ENCODE assay signal across 8 mouse cellular contexts in the genomic region with DNA sequence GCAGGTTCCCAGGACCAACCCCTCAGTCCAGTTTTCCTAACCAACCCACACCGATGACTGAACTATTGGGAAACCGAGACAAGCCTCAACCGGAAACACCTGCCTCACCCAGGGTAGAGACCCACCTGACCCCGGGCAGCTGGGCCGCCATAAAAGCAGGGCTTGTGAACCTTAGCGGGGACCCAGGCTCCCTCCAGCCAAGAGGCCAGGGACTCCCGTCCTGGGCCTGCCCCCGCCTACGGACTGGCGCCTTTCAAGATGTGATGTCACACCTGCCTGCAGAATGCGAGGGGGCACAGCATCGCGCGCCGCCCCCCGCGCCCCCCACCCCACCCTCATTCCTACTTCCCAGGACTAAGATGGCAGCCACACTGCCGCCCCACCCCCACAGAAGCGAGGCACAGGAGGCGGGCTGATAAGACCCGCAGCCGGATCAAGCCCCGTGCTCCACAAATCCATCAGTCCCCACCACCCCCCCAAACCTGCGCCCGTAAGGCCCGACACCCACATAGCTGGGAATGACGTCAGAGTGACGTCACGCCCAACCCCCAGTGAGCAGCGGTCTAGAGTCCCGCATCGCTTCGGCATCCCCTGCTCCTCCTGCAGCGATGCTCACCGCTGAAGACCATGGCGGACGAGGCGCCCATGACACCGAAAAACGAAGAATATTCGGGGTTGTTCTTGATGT. TPM values are rescaled to one million over a fixed set of nuclear protein-coding genes. Genes with fewer than 3 reads are reported as not detected.
A peak's percentile ranks its signal among the peaks of the same experiment; 100 is the strongest.
DNase-seq lines count a peak whose midpoint lies in the region; ATAC-seq and TF ChIP-seq lines count a peak whose summit lies in the region.

No protein-coding gene starts in this region.

- peaks cover 26% of the 10 kb centered on the region for H3K79me2 ChIP-seq in CH12.LX (replicated peaks; ENCODE audit: control insufficient read depth, extremely low read depth, insufficient read depth, poor library complexity, severe bottlenecking)

- under 1% methylated on average over 40 of the region's 41 CpGs for WGBS in heart, embryonic 12.5 days
- under 1% methylated on average over 40 of the region's 41 CpGs for WGBS in kidney, postnatal 0 days
- under 1% methylated on average over 41 of the region's 41 CpGs for WGBS in liver, embryonic 16.5 days (ENCODE audit: insufficient replicate concordance)
- WGBS in neural tube, embryonic 12.5 days, result 1% methylated on average over 40 of the region's 41 CpGs

- H3K9ac ChIP-seq in CH12.LX (ENCODE audit: insufficient read depth, low read depth), result peak overlapping the region; percentile 83
- H3K9ac ChIP-seq in heart, embryonic 12.5 days, result peak overlapping the region; percentile 83
- peak overlapping the region; percentile 87 for H3K9ac ChIP-seq in kidney, postnatal 0 days (ENCODE audit: low read depth, low read length)
- peak overlapping the region; percentile 95 for H3K9ac ChIP-seq in liver, embryonic 16.5 days (ENCODE audit: low read depth, low read length)
- peak overlapping the region; percentile 86 for H3K9ac ChIP-seq in neural tube, embryonic 12.5 days

- peaks cover 17 to 59% of the 10 kb centered on the region in 2 experiments for H3K4me1 ChIP-seq in CH12.LX (ENCODE audit: control insufficient read depth in 1 of 2, insufficient read depth in 2 of 2)
- peaks cover 68% of the 10 kb centered on the region for H3K4me1 ChIP-seq in erythroblast, embryonic 14.5 days (ENCODE audit: control insufficient read depth)
- H3K4me1 ChIP-seq in heart, embryonic 12.5 days (replicated peaks), result peaks cover 34% of the 10 kb centered on the region
- peaks cover 6% of the 10 kb centered on the region for H3K4me1 ChIP-seq in kidney, postnatal 0 days (replicated peaks; ENCODE audit: insufficient read depth, low read length)
- H3K4me1 ChIP-seq in liver, embryonic 16.5 days (ENCODE audit: control insufficient read depth, low read depth, low read length), result peaks cover 32% of the 10 kb centered on the region
- peaks cover 20% of the 10 kb centered on the region for H3K4me1 ChIP-seq in neural tube, embryonic 12.5 days

- no peaks in the 10 kb centered on the region for H3K9me3 ChIP-seq in CH12.LX (replicated peaks; ENCODE audit: low read length)
- H3K9me3 ChIP-seq in erythroblast, embryonic 14.5 days (ENCODE audit: control insufficient read depth, low read length), result no peaks in the 10 kb centered on the region
- no peaks in the 10 kb centered on the region for H3K9me3 ChIP-seq in heart, embryonic 12.5 days (replicated peaks)
- H3K9me3 ChIP-seq in kidney, postnatal 0 days (replicated peaks; ENCODE audit: low read length), result no peaks in the 10 kb centered on the region
- no peaks in the 10 kb centered on the region for H3K9me3 ChIP-seq in liver, embryonic 16.5 days (replicated peaks; ENCODE audit: control insufficient read depth, low read length)
- H3K9me3 ChIP-seq in neural tube, embryonic 12.5 days, result no peaks in the 10 kb centered on the region

- no peak for TF ChIP-seq POLR2A in CH12.LX (IDR thresholded peaks at IDR 0.05; ENCODE audit: low read depth, low read length)
- TF ChIP-seq POLR2A in brain, embryonic 14.5 days (IDR thresholded peaks at IDR 0.05; ENCODE audit: borderline replicate concordance, extremely low read depth, insufficient read depth, insufficient read length, poor library complexity, severe bottlenecking), result no peak

- no peaks in the 10 kb centered on the region for H3K27me3 ChIP-seq in CH12.LX (replicated peaks)
- no peaks in the 10 kb centered on the region for H3K27me3 ChIP-seq in erythroblast, embryonic 14.5 days (ENCODE audit: control insufficient read depth)
- no peaks in the 10 kb centered on the region for H3K27me3 ChIP-seq in heart, embryonic 12.5 days (replicated peaks)
- no peaks in the 10 kb centered on the region for H3K27me3 ChIP-seq in kidney, postnatal 0 days (ENCODE audit: insufficient read depth, low read length)
- no peaks in the 10 kb centered on the region for H3K27me3 ChIP-seq in liver, embryonic 16.5 days (ENCODE audit: control insufficient read depth, insufficient read depth, low read depth, low read length)
- H3K27me3 ChIP-seq in neural tube, embryonic 12.5 days (replicated peaks), result no peaks in the 10 kb centered on the region

- DNase-seq in CH12.LX (ENCODE audit: extremely low read depth), result peak; percentile 50
- DNase-seq in brain, embryonic 14.5 days (ENCODE audit: low read depth), result peak; percentile 90
- peak; percentile 62 for DNase-seq in kidney, postnatal 0 days (ENCODE audit: low spot score)
- peak; percentile 84 for DNase-seq in testis, postnatal 10 days (ENCODE audit: low spot score)

- dilution Hi-C loops in CH12.LX (cut with MboI; ENCODE audit: extremely low pct_ligation_motif_present, extremely low pct_unique_long_range_greater_than_20kb, low sequenced_read_pairs), result no loop called here

- peak overlapping the region; percentile 78 to 96 (median 84) for H3K4me3 ChIP-seq in CH12.LX (replicated peaks in 1 of 3; ENCODE audit: low read depth in 2 of 3, low read length in 2 of 3, poor library complexity in 1 of 3)
- peak overlapping the region; percentile 72 for H3K4me3 ChIP-seq in erythroblast, embryonic 14.5 days (replicated peaks)
- H3K4me3 ChIP-seq in heart, embryonic 12.5 days, result peak overlapping the region; percentile 69
- H3K4me3 ChIP-seq in kidney, postnatal 0 days (replicated peaks; ENCODE audit: low read depth, low read length), result peak overlapping the region; percentile 54
- peak overlapping the region; percentile 95 for H3K4me3 ChIP-seq in liver, embryonic 16.5 days (ENCODE audit: low read depth, low read length)
- peak overlapping the region; percentile 90 for H3K4me3 ChIP-seq in neural tube, embryonic 12.5 days

- peak; percentile 78 for ATAC-seq in heart, embryonic 12.5 days (ENCODE audit: insufficient number of reproducible peaks, low FRiP score)
- peak; percentile 43 for ATAC-seq in kidney, postnatal 0 days (replicated peaks; ENCODE audit: low FRiP score, low read depth)
- peak; percentile 43 for ATAC-seq in liver, embryonic 16.5 days (ENCODE audit: low read depth)
- peak; percentile 72 for ATAC-seq in neural tube, embryonic 12.5 days (ENCODE audit: low FRiP score, low read depth)

- peak overlapping the region; percentile 87 for H3K27ac ChIP-seq in CH12.LX (ENCODE audit: insufficient read depth, low read depth)
- peak overlapping the region; percentile 95 for H3K27ac ChIP-seq in heart, embryonic 12.5 days (ENCODE audit: poor library complexity, severe bottlenecking)
- peak overlapping the region; percentile 92 for H3K27ac ChIP-seq in kidney, postnatal 0 days
- peak overlapping the region; percentile 96 for H3K27ac ChIP-seq in liver, embryonic 16.5 days (ENCODE audit: low read length)
- peak overlapping the region; percentile 86 for H3K27ac ChIP-seq in neural tube, embryonic 12.5 days

- in situ Hi-C loops in CH12.LX (cut with MboI; ENCODE audit: low pct_ligation_motif_present, low pct_unique_long_range_greater_than_20kb, low sequenced_read_pairs), result loop anchor here (5.0 kb wide), 1 partner anchor 129 kb away; no protein-coding TSS in a partner anchor

- peak overlapping the region; percentile 75 for H3K4me2 ChIP-seq in CH12.LX (ENCODE audit: insufficient read depth, low read depth, poor library complexity, severe bottlenecking)
- peak overlapping the region; percentile 84 for H3K4me2 ChIP-seq in heart, embryonic 12.5 days
- peak overlapping the region; percentile 74 for H3K4me2 ChIP-seq in kidney, postnatal 0 days (ENCODE audit: low read length)
- H3K4me2 ChIP-seq in liver, embryonic 16.5 days (ENCODE audit: low read depth, low read length), result peak overlapping the region; percentile 76
- H3K4me2 ChIP-seq in neural tube, embryonic 12.5 days (replicated peaks), result peak overlapping the region; percentile 94

- no peak for TF ChIP-seq RAD21 in CH12.LX (IDR thresholded peaks at IDR 0.05; ENCODE audit: low read depth, low read length)

- no peak for TF ChIP-seq CTCF in CH12.LX (conservative IDR thresholded peaks at IDR 0.05 in 1 of 2, IDR thresholded peaks at IDR 0.05 in 1 of 2; ENCODE audit: low read depth in 2 of 2, low read length in 2 of 2)
- TF ChIP-seq CTCF in brain, embryonic 14.5 days (IDR thresholded peaks at IDR 0.05; ENCODE audit: borderline replicate concordance, extremely low read depth, insufficient read depth, insufficient read length), result no peak
- no peak for TF ChIP-seq CTCF in kidney, postnatal 0 days (IDR thresholded peaks at IDR 0.05; ENCODE audit: low read depth)

- peaks cover 27 to 33% of the 10 kb centered on the region in 2 experiments for H3K36me3 ChIP-seq in CH12.LX (replicated peaks in 1 of 2; ENCODE audit: control insufficient read depth in 1 of 2, insufficient read depth in 1 of 2, low read length in 1 of 2)
- H3K36me3 ChIP-seq in erythroblast, embryonic 14.5 days (ENCODE audit: control insufficient read depth), result peaks cover 42% of the 10 kb centered on the region
- peaks cover 30% of the 10 kb centered on the region for H3K36me3 ChIP-seq in heart, embryonic 12.5 days
- peaks cover 4% of the 10 kb centered on the region; the same call in 1 of the 2 replicates for H3K36me3 ChIP-seq in kidney, postnatal 0 days (ENCODE audit: insufficient read depth, low read length)
- H3K36me3 ChIP-seq in liver, embryonic 16.5 days (ENCODE audit: control insufficient read depth, insufficient read depth), result peaks cover 16% of the 10 kb centered on the region
- H3K36me3 ChIP-seq in neural tube, embryonic 12.5 days, result peaks cover 17% of the 10 kb centered on the region

- TF ChIP-seq EP300 in CH12.LX (IDR thresholded peaks at IDR 0.05; ENCODE audit: low read length), result no peak

RNA-seq across cellular contexts. Expression of a gene that starts 0.8 kb away (rescaled TPM):
- total RNA-seq in CH12.LX (2012; rRNA removed) (79.4 and 83.2 TPM in 2 replicates), CH12.LX (2014; rRNA removed) (41.8 and 49.1 TPM in 2 replicates)
- polyA plus RNA-seq in CH12.LX (2012; ENCODE audit: insufficient read length, low read depth), result 317 and 407 TPM in 2 replicates
- polyA plus RNA-seq in brain, embryonic 14.5 days (2012; rRNA removed), result 1,361 and 1,487 TPM in 2 replicates
- 65.8 and 80.2 TPM in 2 replicates for polyA plus RNA-seq in erythroblast, embryonic 14.5 days (2012)
- polyA plus RNA-seq in heart, embryonic 12.5 days (2016; fragmentation: Nextera tagmentation; extraction: Ambion mirVana), result 534 and 535 TPM in 2 replicates
- 974 and 1,011 TPM in 2 replicates for polyA plus RNA-seq in kidney, postnatal 0 days (2015; fragmentation: Nextera tagmentation; extraction: Ambion mirVana)
- 352 and 382 TPM in 2 replicates for polyA plus RNA-seq in liver, embryonic 16.5 days (2015; fragmentation: Nextera tagmentation; extraction: Ambion mirVana)
- polyA plus RNA-seq in neural tube, embryonic 12.5 days (2016; fragmentation: Nextera tagmentation; extraction: Ambion mirVana), result 671 and 684 TPM in 2 replicates

RNA-seq across cellular contexts. Expression of a gene that starts 5.2 kb away (rescaled TPM):
- 0.59 and 0.64 TPM in 2 replicates for total RNA-seq in CH12.LX (2012; rRNA removed)
- not detected in 2 replicates for total RNA-seq in CH12.LX (2014; rRNA removed)
- polyA plus RNA-seq in CH12.LX (2012; ENCODE audit: insufficient read length, low read depth), result not detected in 2 replicates
- polyA plus RNA-seq in brain, embryonic 14.5 days (2012; rRNA removed), result 37.2 and 40.7 TPM in 2 replicates
- polyA plus RNA-seq in erythroblast, embryonic 14.5 days (2012), result 7.0 and 9.1 TPM in 2 replicates
- 28.1 and 28.8 TPM in 2 replicates for polyA plus RNA-seq in heart, embryonic 12.5 days (2016; fragmentation: Nextera tagmentation; extraction: Ambion mirVana)
- 47.9 and 52.5 TPM in 2 replicates for polyA plus RNA-seq in kidney, postnatal 0 days (2015; fragmentation: Nextera tagmentation; extraction: Ambion mirVana)
- 20.7 and 25.0 TPM in 2 replicates for polyA plus RNA-seq in liver, embryonic 16.5 days (2015; fragmentation: Nextera tagmentation; extraction: Ambion mirVana)
- polyA plus RNA-seq in neural tube, embryonic 12.5 days (2016; fragmentation: Nextera tagmentation; extraction: Ambion mirVana), result 36.0 and 41.2 TPM in 2 replicates

RNA-seq across cellular contexts. Expression of a gene that starts 18.0 kb away (rescaled TPM):
- total RNA-seq in CH12.LX (2012; rRNA removed) (15.3 and 15.9 TPM in 2 replicates), CH12.LX (2014; rRNA removed) (16.7 and 17.0 TPM in 2 replicates)
- 9.6 and 12.2 TPM in 2 replicates for polyA plus RNA-seq in CH12.LX (2012; ENCODE audit: insufficient read length, low read depth)
- polyA plus RNA-seq in brain, embryonic 14.5 days (2012; rRNA removed), result 28.2 and 37.3 TPM in 2 replicates
- 3.3 and 3.7 TPM in 2 replicates for polyA plus RNA-seq in erythroblast, embryonic 14.5 days (2012)
- 46.9 and 48.6 TPM in 2 replicates for polyA plus RNA-seq in heart, embryonic 12.5 days (2016; fragmentation: Nextera tagmentation; extraction: Ambion mirVana)
- polyA plus RNA-seq in kidney, postnatal 0 days (2015; fragmentation: Nextera tagmentation; extraction: Ambion mirVana), result 28.7 and 29.4 TPM in 2 replicates
- 24.3 and 24.4 TPM in 2 replicates for polyA plus RNA-seq in liver, embryonic 16.5 days (2015; fragmentation: Nextera tagmentation; extraction: Ambion mirVana)
- 53.4 and 58.4 TPM in 2 replicates for polyA plus RNA-seq in neural tube, embryonic 12.5 days (2016; fragmentation: Nextera tagmentation; extraction: Ambion mirVana)

RNA-seq across cellular contexts. Expression of a gene that starts 36.6 kb away (rescaled TPM):
- total RNA-seq in CH12.LX (2012; rRNA removed), result 4.2 and 4.8 TPM in 2 replicates
- total RNA-seq in CH12.LX (2014; rRNA removed), result 3.5 and 4.5 TPM in 2 replicates
- polyA plus RNA-seq in CH12.LX (2012; ENCODE audit: insufficient read length, low read depth), result 5.8 and 6.6 TPM in 2 replicates
- 74.3 and 84.7 TPM in 2 replicates for polyA plus RNA-seq in brain, embryonic 14.5 days (2012; rRNA removed)
- polyA plus RNA-seq in erythroblast, embryonic 14.5 days (2012), result 0.44 and 0.61 TPM in 2 replicates
- 5.1 and 5.3 TPM in 2 replicates for polyA plus RNA-seq in heart, embryonic 12.5 days (2016; fragmentation: Nextera tagmentation; extraction: Ambion mirVana)
- polyA plus RNA-seq in kidney, postnatal 0 days (2015; fragmentation: Nextera tagmentation; extraction: Ambion mirVana), result 2.3 and 2.5 TPM in 2 replicates
- 7.0 and 7.4 TPM in 2 replicates for polyA plus RNA-seq in liver, embryonic 16.5 days (2015; fragmentation: Nextera tagmentation; extraction: Ambion mirVana)
- 12.4 and 13.0 TPM in 2 replicates for polyA plus RNA-seq in neural tube, embryonic 12.5 days (2016; fragmentation: Nextera tagmentation; extraction: Ambion mirVana)

RNA-seq across cellular contexts. Expression of a gene that starts 40.6 kb away (rescaled TPM):
- total RNA-seq in CH12.LX (2012; rRNA removed), result 0.08 TPM in 2 replicates
- not detected in 2 replicates for total RNA-seq in CH12.LX (2014; rRNA removed)
- polyA plus RNA-seq in CH12.LX (2012; ENCODE audit: insufficient read length, low read depth), result 0.10 TPM in 1 of 2 replicates, not detected in the other
- 8.0 and 10.2 TPM in 2 replicates for polyA plus RNA-seq in brain, embryonic 14.5 days (2012; rRNA removed)
- 0.36 and 0.47 TPM in 2 replicates for polyA plus RNA-seq in erythroblast, embryonic 14.5 days (2012)
- polyA plus RNA-seq in heart, embryonic 12.5 days (2016; fragmentation: Nextera tagmentation; extraction: Ambion mirVana), result 2.0 and 2.6 TPM in 2 replicates
- polyA plus RNA-seq in kidney, postnatal 0 days (2015; fragmentation: Nextera tagmentation; extraction: Ambion mirVana), result 2.7 and 4.0 TPM in 2 replicates
- 0.65 and 0.78 TPM in 2 replicates for polyA plus RNA-seq in liver, embryonic 16.5 days (2015; fragmentation: Nextera tagmentation; extraction: Ambion mirVana)
- polyA plus RNA-seq in neural tube, embryonic 12.5 days (2016; fragmentation: Nextera tagmentation; extraction: Ambion mirVana), result 9.0 and 10.6 TPM in 2 replicates

Comparison
In these comparisons a context has a peak if more than half of its experiments do, and no peak if none do; other contexts are left out.
1. Peak in every context shown above with its lines: DNase-seq, ATAC-seq, H3K4me3 ChIP-seq and H3K27ac ChIP-seq.